Mouse (Mus musculus) forebrain, embryonic 12.5 days (tissue): ENCODE results near the gene Gm47189. TPM values are rescaled to one million over a fixed set of nuclear protein-coding genes. Genes with fewer than 3 reads are reported as not detected.
"Not testable (repeated sequence)": the region's sequence is repeated elsewhere in the genome, so short reads cannot be mapped to it uniquely, and the experiment has no call there.

Source experiments
- ATAC-seq: fragments of 200-750 bp; cut with Nextera tagmentation; 2 replicates; pipeline ENCODE4 v1.8.0; 2017; ENCODE audit warnings: moderate TSS enrichment; ENCODE audit not compliant: low FRiP score
- H3K27ac ChIP-seq: fragments of 300-500 bp; sonication (generic); 2 replicates; pipeline ENCODE4 v1.5.1; 2016; ENCODE audit warnings: mild to moderate bottlenecking
- H3K27me3 ChIP-seq: fragments of 300-500 bp; sonication (generic); 2 replicates; pipeline ENCODE4 v1.6.1; 2016; ENCODE audit warnings: mild to moderate bottlenecking
- H3K36me3 ChIP-seq: fragments of 300-500 bp; sonication (generic); replicated peaks from 2 replicates; pipeline ENCODE4 v1.6.1; 2016; ENCODE audit warnings: mild to moderate bottlenecking
- H3K4me1 ChIP-seq: fragments of 300-500 bp; sonication (generic); 2 replicates; pipeline ENCODE4 v1.6.1; 2016
- H3K4me2 ChIP-seq: fragments of 300-500 bp; sonication (generic); 2 replicates; pipeline ENCODE4 v1.6.1; 2016; ENCODE audit warnings: mild to moderate bottlenecking, moderate library complexity
- H3K4me3 ChIP-seq: fragments of 300-500 bp; sonication (generic); replicated peaks from 2 replicates; pipeline ENCODE4 v1.5.1; 2016; ENCODE audit warnings: mild to moderate bottlenecking
- H3K9ac ChIP-seq: fragments of 300-500 bp; sonication (generic); 2 replicates; pipeline ENCODE4 v1.6.1; 2016; ENCODE audit warnings: mild to moderate bottlenecking
- H3K9me3 ChIP-seq: fragments of 300-500 bp; sonication (generic); 2 replicates; pipeline ENCODE4 v1.6.1; 2016
- WGBS: fragments of 180-500 bp; shearing (Covaris S2); methylation state at CpG from one replicate; pipeline ENCODE4 v1.1.7; 2016; 5-methylcytosine and 5-hydroxymethylcytosine counted together
- polyA plus RNA-seq: library from polyadenylated mRNA; unstranded; fragments of >200 nt; fragmentation: Nextera tagmentation; extraction: Ambion mirVana; gene quantifications from 2 replicates; pipeline ENCODE4 v1.2.1, GENCODE M21; 2016

Gm47189 gene
- polyA plus RNA-seq, result not detected in 2 replicates

- not testable (repeated sequence) for ATAC-seq, H3K9ac ChIP-seq, H3K4me3 ChIP-seq, H3K27me3 ChIP-seq, H3K4me2 ChIP-seq, H3K4me1 ChIP-seq, H3K27ac ChIP-seq, H3K9me3 ChIP-seq, H3K36me3 ChIP-seq
Observed at GRCm38 (mm10) chr14:41772341-41772740, at the start of gene Gm47189. TSS of gene Gm47189 (minus strand) at chr14:41772441.

- not testable (repeated sequence) for H3K27ac ChIP-seq, ATAC-seq
- 94% methylated on average over 2 of the region's 3 CpGs for WGBS
Observed at GRCm38 (mm10) chr14:41755931-41756330, 16.3 kb downstream of the Gm47189 start.

GRCm38 (mm10) chr14:41750514-41750913, 21.7 kb downstream of the Gm47189 start, which contains the start of gene Gm7929:
TSS of gene Gm7929 (minus strand) at chr14:41750614.
- not testable (repeated sequence) for H3K4me3 ChIP-seq, H3K4me2 ChIP-seq, H3K27me3 ChIP-seq, H3K9ac ChIP-seq, H3K9me3 ChIP-seq, H3K36me3 ChIP-seq, H3K27ac ChIP-seq, H3K4me1 ChIP-seq, ATAC-seq
- WGBS, result 79% methylated on average over 1 of the region's 1 CpGs

More at GRCm38 (mm10) chr14:41755931-41756330, 16.3 kb downstream of the Gm47189 start:
- not testable (repeated sequence) for H3K4me3 ChIP-seq, H3K9ac ChIP-seq, H3K9me3 ChIP-seq, H3K36me3 ChIP-seq, H3K4me2 ChIP-seq, H3K27me3 ChIP-seq, H3K4me1 ChIP-seq

GRCm38 (mm10) chr14:41723437-41723836, 48.8 kb downstream of the Gm47189 start:
- WGBS, result 77% methylated on average over 17 of the region's 17 CpGs
- not testable (repeated sequence) for H3K4me2 ChIP-seq, H3K4me1 ChIP-seq, H3K9ac ChIP-seq, ATAC-seq, H3K27me3 ChIP-seq, H3K9me3 ChIP-seq, H3K27ac ChIP-seq, H3K36me3 ChIP-seq, H3K4me3 ChIP-seq

- H3K9ac ChIP-seq, H3K4me3 ChIP-seq, H3K27ac ChIP-seq, H3K27me3 ChIP-seq, H3K4me1 ChIP-seq, H3K9me3 ChIP-seq, ATAC-seq, H3K36me3 ChIP-seq, H3K4me2 ChIP-seq: not testable (repeated sequence)
- 71% methylated on average over 1 of the region's 1 CpGs for WGBS
Observed at GRCm38 (mm10) chr14:41717180-41717579, 55.1 kb downstream of the Gm47189 start.

Other genes starting within 250 kb of the Gm47189 start
- gene Gm7970, start 216.9 kb downstream of the Gm47189 start, polyA plus RNA-seq, result not detected in 2 replicates
- gene 1700049E17Rik2, start 199.2 kb downstream of the Gm47189 start, polyA plus RNA-seq, result not detected in 2 replicates
- gene Gm3072, start 147.8 kb downstream of the Gm47189 start, polyA plus RNA-seq, result not detected in 2 replicates
- not detected in 2 replicates for gene Gm3676, start 126.0 kb downstream of the Gm47189 start, polyA plus RNA-seq
- not detected in 2 replicates for gene Gm8068, start 70.6 kb downstream of the Gm47189 start, polyA plus RNA-seq
- not detected in 2 replicates for gene Gm7929, start 21.8 kb downstream of the Gm47189 start, polyA plus RNA-seq
- gene Gm7980, start 134.8 kb upstream of the Gm47189 start, polyA plus RNA-seq, result not detected in 2 replicates
- not detected in 2 replicates for gene 1700049E17Rik1, start 152.5 kb upstream of the Gm47189 start, polyA plus RNA-seq
- gene 1700024B05Rik, start 171.6 kb upstream of the Gm47189 start, polyA plus RNA-seq, result not detected in 2 replicates
- gene Gm6401, start 195.5 kb upstream of the Gm47189 start, polyA plus RNA-seq, result not detected in 2 replicates
- not detected in 2 replicates for gene Gm3543, start 210.9 kb upstream of the Gm47189 start, polyA plus RNA-seq